Mouse (Mus musculus) MEL (cell line): ENCODE results near the gene Fscn2. TPM values are rescaled to one million over a fixed set of nuclear protein-coding genes. Genes with fewer than 3 reads are reported as not detected.
A peak's percentile ranks its signal among the peaks of the same experiment; 100 is the strongest.

Source experiments
- DNase-seq: peaks from one replicate; pipeline ENCODE4 v3.0.0; 2011; ENCODE audit warnings: low read depth, low spot score
- H3K27ac ChIP-seq: 2 replicates; pipeline ENCODE4 v1.5.1; 2012; ENCODE audit warnings: low read depth, mild to moderate bottlenecking, control low read depth, low read length, moderate library complexity; ENCODE audit not compliant: control insufficient read depth
- H3K27me3 ChIP-seq, 2 experiments: fragments of 150-350 bp in 1 of 2; sonication (generic) in 1 of 2; 2 replicates each; pipeline ENCODE4 v1.6.1; 2012; ENCODE audit warnings: low read length in 2 of 2, mild to moderate bottlenecking in 2 of 2, improper control_type of control experiment in 1 of 2, moderate library complexity in 1 of 2; ENCODE audit not compliant: insufficient read depth in 2 of 2, control insufficient read depth in 1 of 2
- H3K36me3 ChIP-seq, 2 experiments: 2 replicates each; pipeline ENCODE4 v1.6.1; 2012 to 2014; ENCODE audit warnings: low read length in 2 of 2, improper control_type of control experiment in 1 of 2, inconsistent platforms in 1 of 2, mild to moderate bottlenecking in 1 of 2; ENCODE audit not compliant: insufficient read depth in 2 of 2, control insufficient read depth in 1 of 2
- H3K4me1 ChIP-seq, 2 experiments: fragments of 150-350 bp in 1 of 2; sonication (generic) in 1 of 2; 2 replicates each; pipeline ENCODE4 v1.6.1; 2012; ENCODE audit warnings: low read length in 2 of 2, improper control_type of control experiment in 1 of 2, mild to moderate bottlenecking in 1 of 2; ENCODE audit not compliant: insufficient read depth in 2 of 2, control insufficient read depth in 1 of 2
- H3K4me3 ChIP-seq, 2 experiments: fragments of 150-350 bp in 1 of 2; sonication (generic) in 1 of 2; 2 replicates each; pipeline ENCODE4 v1.5.1; 2012; ENCODE audit warnings: low read depth in 2 of 2, low read length in 2 of 2, mild to moderate bottlenecking in 2 of 2, moderate library complexity in 2 of 2, control low read depth in 1 of 2, improper control_type of control experiment in 1 of 2; ENCODE audit not compliant: control insufficient read depth in 1 of 2, insufficient read depth in 1 of 2
- H3K79me2 ChIP-seq: 2 replicates; pipeline ENCODE4 v1.6.1; 2012; ENCODE audit warnings: mild to moderate bottlenecking, low read length, moderate library complexity; ENCODE audit not compliant: control insufficient read depth, poor library complexity, insufficient read depth
- H3K9ac ChIP-seq: 2 replicates; pipeline ENCODE4 v1.6.1; 2012; ENCODE audit warnings: low read depth, mild to moderate bottlenecking, control low read depth, low read length, moderate library complexity; ENCODE audit not compliant: control insufficient read depth, poor library complexity, severe bottlenecking
- H3K9me3 ChIP-seq: fragments of 150-350 bp; sonication (generic); replicated peaks from 2 replicates; pipeline ENCODE4 v1.6.1; 2012; ENCODE audit warnings: mild to moderate bottlenecking, low read length, improper control_type of control experiment, moderate library complexity; ENCODE audit not compliant: insufficient read depth
- CTCF ChIP-seq, 3 experiments: IDR thresholded peaks in 2 of 3; conservative IDR thresholded peaks in 1 of 3; 2 replicates each; pipeline ENCODE4 v1.5.1; 2011 to 2012; ENCODE audit warnings: low read length in 3 of 3, low read depth in 2 of 3, mild to moderate bottlenecking in 2 of 3, improper control_type of control experiment in 1 of 3, inconsistent platforms in 1 of 3, mixed read lengths in 1 of 3, moderate library complexity in 1 of 3; ENCODE audit not compliant: control insufficient read depth in 1 of 3, insufficient read depth in 1 of 3, poor library complexity in 1 of 3, severe bottlenecking in 1 of 3
- E2F4 ChIP-seq: IDR thresholded peaks from 2 replicates; pipeline ENCODE4 v1.6.1; 2011; ENCODE audit warnings: low read depth, low read length, improper control_type of control experiment, borderline replicate concordance
- EP300 ChIP-seq, 2 experiments: IDR thresholded peaks; 2 replicates each; pipeline ENCODE4 v1.6.1; 2011; ENCODE audit warnings: improper control_type of control experiment in 2 of 2, low read length in 2 of 2, low read depth in 1 of 2, mild to moderate bottlenecking in 1 of 2
- ETS1 ChIP-seq: IDR thresholded peaks from 2 replicates; pipeline ENCODE4 v1.6.1; 2012; ENCODE audit warnings: low read depth, mild to moderate bottlenecking, inconsistent platforms, low read length, improper control_type of control experiment, moderate library complexity
- GABPA ChIP-seq: IDR thresholded peaks from 2 replicates; pipeline ENCODE4 v1.6.1; 2012; ENCODE audit warnings: low read depth, mild to moderate bottlenecking, inconsistent platforms, low read length, improper control_type of control experiment, moderate library complexity
- GATA1 ChIP-seq: IDR thresholded peaks from 2 replicates; pipeline ENCODE4 v1.6.1; 2011; ENCODE audit warnings: low read depth, low read length, improper control_type of control experiment
- HCFC1 ChIP-seq: IDR thresholded peaks from 2 replicates; pipeline ENCODE4 v1.6.1; 2012; ENCODE audit warnings: low read depth, mild to moderate bottlenecking, inconsistent platforms, low read length, improper control_type of control experiment, moderate library complexity
- JUND ChIP-seq: IDR thresholded peaks from 2 replicates; pipeline ENCODE4 v1.6.1; 2011; ENCODE audit warnings: low read depth, mild to moderate bottlenecking, improper control_type of control experiment, low read length
- MAFK ChIP-seq: IDR thresholded peaks from 2 replicates; pipeline ENCODE4 v1.6.1; 2011; ENCODE audit warnings: low read depth, mild to moderate bottlenecking, low read length, improper control_type of control experiment, borderline replicate concordance
- MEF2A ChIP-seq: IDR thresholded peaks from 2 replicates; pipeline ENCODE4 v1.6.1; 2014; ENCODE audit warnings: low read depth, mild to moderate bottlenecking, inconsistent platforms, low read length, improper control_type of control experiment; ENCODE audit not compliant: poor library complexity, insufficient replicate concordance, severe bottlenecking; ENCODE audit errors: extremely low read depth
- MXI1 ChIP-seq: IDR thresholded peaks from 2 replicates; pipeline ENCODE4 v1.6.1; 2011; ENCODE audit warnings: mild to moderate bottlenecking, low read depth, low read length, improper control_type of control experiment
- MYB ChIP-seq: IDR thresholded peaks from 2 replicates; pipeline ENCODE4 v1.6.1; 2011; ENCODE audit warnings: mild to moderate bottlenecking, low read depth, low read length, improper control_type of control experiment
- MYC ChIP-seq: IDR thresholded peaks from 2 replicates; pipeline ENCODE4 v1.6.1; 2011; ENCODE audit warnings: low read depth, mild to moderate bottlenecking, low read length, improper control_type of control experiment, moderate library complexity
- POLR2A ChIP-seq, 2 experiments: IDR thresholded peaks; 2 replicates each; pipeline ENCODE4 v1.6.1; 2011 to 2012; ENCODE audit warnings: low read length in 2 of 2, mild to moderate bottlenecking in 2 of 2, control low read depth in 1 of 2, improper control_type of control experiment in 1 of 2, low read depth in 1 of 2, moderate library complexity in 1 of 2; ENCODE audit not compliant: control insufficient read depth in 1 of 2, insufficient read depth in 1 of 2, poor library complexity in 1 of 2
- POLR2AphosphoS5 ChIP-seq: IDR thresholded peaks from 2 replicates; pipeline ENCODE4 v1.6.1; 2012; ENCODE audit warnings: low read depth, borderline replicate concordance, mild to moderate bottlenecking, inconsistent platforms, low read length, moderate library complexity, mixed read lengths
- SIN3A ChIP-seq: IDR thresholded peaks from 2 replicates; pipeline ENCODE4 v1.6.1; 2012; ENCODE audit warnings: low read length, improper control_type of control experiment, inconsistent platforms
- TAL1 ChIP-seq: IDR thresholded peaks from 2 replicates; pipeline ENCODE4 v1.6.1; 2012; ENCODE audit warnings: mild to moderate bottlenecking, inconsistent platforms, low read length, moderate library complexity, mixed read lengths
- TBP ChIP-seq: IDR thresholded peaks from 2 replicates; pipeline ENCODE4 v1.8.0; 2011; ENCODE audit warnings: low read depth, low read length, improper control_type of control experiment
- ZC3H11A ChIP-seq: IDR thresholded peaks from 2 replicates; pipeline ENCODE4 v1.6.1; 2012; ENCODE audit warnings: low read depth, mild to moderate bottlenecking, inconsistent platforms, low read length, improper control_type of control experiment
- polyA plus RNA-seq, 2 experiments: library from polyadenylated mRNA; stranded (reverse) in 1 of 2; unstranded in 1 of 2; fragments of >175 nt in 1 of 2; fragments of >200 nt in 1 of 2; gene quantifications; 2 replicates each; pipeline versions ENCODE4 v1.2.1 to v1.2.4; 2012; ENCODE audit warnings: low replicate concordance in 2 of 2, low read depth in 1 of 2; ENCODE audit not compliant: insufficient read length in 2 of 2, insufficient read depth in 1 of 2, missing spikeins in 1 of 2
- total RNA-seq: library from RNA; depleted of rRNA; stranded (reverse); fragments of 300-350 nt; gene quantifications from 2 replicates; pipeline ENCODE4 v1.2.3, GENCODE M21; 2012

Gene Fscn2
- total and polyA plus RNA-seq, 3 experiments, result 0.61 to 0.62 TPM; not detected in 1

GRCm38 (mm10) chr11:120355277-120356039 is 5.9 kb upstream of the Fscn2 start:
- Histone ChIP-seq H3K27ac (peak overlapping the region; percentile 83), H3K4me1 (peaks cover 12 to 59% of the 10 kb centered on the region in 2 experiments), H3K4me3 (peak overlapping the region; percentile 26 to 48), H3K79me2 (no peaks in the 10 kb centered on the region), H3K27me3 (no peaks in the 10 kb centered on the region), H3K9ac (peak overlapping the region; percentile 47), H3K9me3 (no peaks in the 10 kb centered on the region), H3K36me3 (peaks cover 0 to 39% of the 10 kb centered on the region in 2 experiments; a peak in 2 of 4 replicates)
- peak; percentile 69 for DNase-seq
- TF ChIP-seq ZC3H11A, result no peak
- 0 out of 2 replicates have a peak, but pooled peaks have one; percentile 21 for TF ChIP-seq SIN3A
- TF ChIP-seq MAFK, result 0 out of 2 replicates have a peak, but pooled peaks have one; percentile 5
- TF ChIP-seq POLR2A (IDR thresholded peaks at IDR 0.05; ENCODE audit: control insufficient read depth in 1 of 2, insufficient read depth in 1 of 2, low read depth in 1 of 2, low read length in 2 of 2, poor library complexity in 1 of 2), result peak in 1 of 2 experiments; percentile 47; a peak in 2 of 4 replicates
- TF ChIP-seq TAL1, result no peak
- TF ChIP-seq GATA1, result peak; percentile 56; the same call in 1 of the 2 replicates
- TF ChIP-seq EP300 (IDR thresholded peaks at IDR 0.05; ENCODE audit: low read depth in 1 of 2, low read length in 2 of 2), result peak in 1 of 2 experiments; percentile 40; a peak in 2 of 4 replicates
- 0 out of 2 replicates have a peak, but pooled peaks have one; percentile 26 for TF ChIP-seq HCFC1
- no peak for TF ChIP-seq MXI1
- no peak for TF ChIP-seq E2F4
- peak; percentile 81 for TF ChIP-seq ETS1
- no peak for TF ChIP-seq MEF2A
- 0 out of 2 replicates have a peak, but pooled peaks have one; percentile 39 for TF ChIP-seq TBP
- no peak for TF ChIP-seq MYC
- TF ChIP-seq POLR2AphosphoS5, result no peak

- H3K79me2 ChIP-seq, result no peaks in the 10 kb centered on the region
- no peak overlapping the region for H3K27ac ChIP-seq
- H3K36me3 ChIP-seq, result peaks cover 0 to 34% of the 10 kb centered on the region in 2 experiments; a peak in 2 of 4 replicates
- no peak overlapping the region for H3K4me3 ChIP-seq
- H3K9ac ChIP-seq, result no peak overlapping the region
- no peaks in the 10 kb centered on the region for H3K9me3 ChIP-seq
- DNase-seq, result no peak
- H3K27me3 ChIP-seq, result no peaks in the 10 kb centered on the region
- no peak for TF ChIP-seq MYB
- no peak for TF ChIP-seq GABPA
- peak; percentile 12 to 27 (median 27); a peak in 3 of 6 replicates for TF ChIP-seq CTCF (IDR thresholded peaks at IDR 0.05 in 2 of 3, conservative IDR thresholded peaks at IDR 0.05 in 1 of 3; ENCODE audit: control insufficient read depth in 1 of 3, insufficient read depth in 1 of 3, low read depth in 2 of 3, low read length in 3 of 3, poor library complexity in 1 of 3, severe bottlenecking in 1 of 3)
- no peak for TF ChIP-seq JUND
- H3K4me1 ChIP-seq, result peaks cover 12 to 49% of the 10 kb centered on the region in 2 experiments
Observed at GRCm38 (mm10) chr11:120356319-120356840, 5.0 kb upstream of the Fscn2 start.
